In the genomic region with DNA sequence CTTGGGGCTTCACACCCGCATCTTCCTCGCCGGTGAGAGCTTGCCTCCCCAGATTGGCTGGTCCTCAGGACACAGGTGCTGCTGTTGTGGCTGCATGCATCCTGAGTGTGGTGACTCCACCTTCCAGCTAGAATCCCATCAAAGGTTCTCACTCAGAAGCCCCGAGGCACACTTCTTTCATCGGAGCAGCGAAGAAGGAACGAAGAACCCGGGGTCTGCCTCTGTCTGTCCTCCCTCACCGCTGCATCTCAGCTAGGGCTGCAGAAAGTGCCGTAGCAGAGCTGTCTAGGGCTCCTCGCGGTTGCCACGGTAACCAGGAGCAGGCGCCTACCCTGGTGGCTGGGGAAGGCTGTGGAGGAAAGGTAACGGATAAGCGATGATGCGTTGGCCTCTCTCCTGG, we compare ENCODE assay signal across 8 mouse cellular contexts. TPM values are rescaled to one million over a fixed set of nuclear protein-coding genes. Genes with fewer than 3 reads are reported as not detected.
DNase-seq lines count a peak whose midpoint lies in the region; ATAC-seq and TF ChIP-seq lines count a peak whose summit lies in the region.

Gene Mical3 (minus strand): TSS at position 227 of the 400 bp plus-strand sequence.

- ATAC-seq in forebrain, postnatal 0 days, result peak; percentile 84
- ATAC-seq in limb, embryonic 11.5 days (ENCODE audit: insufficient number of reproducible peaks, low FRiP score, low TSS enrichment, low read depth), result peak; percentile 68; the same call in 1 of the 2 replicates
- ATAC-seq in neural tube, embryonic 13.5 days (ENCODE audit: low read depth), result peak; percentile 87
- no peak for ATAC-seq in monocyte, adult 5-6 weeks (replicated peaks; ENCODE audit: insufficient number of reproducible peaks, low FRiP score, low TSS enrichment, poor library complexity, severe bottlenecking)

- no peak for TF ChIP-seq POLR2A in spleen, adult 2 months (IDR thresholded peaks at IDR 0.05; ENCODE audit: low read depth, low read length)

- H3K27ac ChIP-seq in spleen, adult 2 months (ENCODE audit: insufficient read depth, low read length), result no peak within 1 kb of the TSS
- peak within 1 kb of the TSS; percentile 97 for H3K27ac ChIP-seq in forebrain, postnatal 0 days (ENCODE audit: low read depth, low read length)
- H3K27ac ChIP-seq in hindbrain, embryonic 10.5 days, result peak within 1 kb of the TSS; percentile 86
- H3K27ac ChIP-seq in limb, embryonic 11.5 days (replicated peaks; ENCODE audit: low read depth, low read length), result no peak within 1 kb of the TSS
- peak within 1 kb of the TSS; percentile 94 for H3K27ac ChIP-seq in neural tube, embryonic 13.5 days (replicated peaks)

- H3K27me3 ChIP-seq in spleen, adult 2 months (ENCODE audit: control insufficient read depth, insufficient read depth, low read length), result 0 out of 2 replicates have a peak, but pooled peaks cover 7% of the 10 kb centered on the region
- H3K27me3 ChIP-seq in forebrain, postnatal 0 days (ENCODE audit: insufficient read depth, low read length), result no peaks in the 10 kb centered on the region
- peaks cover 37% of the 10 kb centered on the region for H3K27me3 ChIP-seq in hindbrain, embryonic 10.5 days (ENCODE audit: insufficient read depth, poor library complexity, severe bottlenecking)
- H3K27me3 ChIP-seq in limb, embryonic 11.5 days (ENCODE audit: control insufficient read depth, insufficient read depth, low read length), result peaks cover 11% of the 10 kb centered on the region; the same call in 1 of the 2 replicates
- H3K27me3 ChIP-seq in neural tube, embryonic 13.5 days, result no peaks in the 10 kb centered on the region

- DNase-seq in spleen, adult 2 months (ENCODE audit: low read depth in 1 of 2, low spot score in 2 of 2), result no peak
- no peak for DNase-seq in spleen, postnatal 36 days (ENCODE audit: low spot score in 2 of 2)
- peak; percentile 74 for DNase-seq in cerebellum, adult 8-10 months
- DNase-seq in forebrain, postnatal 0 days, result peak; percentile 89
- peak; percentile 63 for DNase-seq in hindbrain, embryonic 10.5 days (ENCODE audit: low spot score)
- peak; percentile 73 for DNase-seq in limb, embryonic 11.5 days (ENCODE audit: low spot score)

- no peaks in the 10 kb centered on the region; the same call in 1 of the 2 replicates for H3K4me1 ChIP-seq in spleen, adult 2 months (ENCODE audit: control insufficient read depth, insufficient read depth, insufficient read length)
- peaks cover 7% of the 10 kb centered on the region; the same call in 1 of the 2 replicates for H3K4me1 ChIP-seq in forebrain, postnatal 0 days (ENCODE audit: insufficient read depth)
- H3K4me1 ChIP-seq in hindbrain, embryonic 10.5 days (replicated peaks), result peaks cover 51% of the 10 kb centered on the region
- no peaks in the 10 kb centered on the region; the same call in 1 of the 2 replicates for H3K4me1 ChIP-seq in limb, embryonic 11.5 days (ENCODE audit: control insufficient read depth, insufficient read depth, low read length)
- peaks cover 36% of the 10 kb centered on the region for H3K4me1 ChIP-seq in neural tube, embryonic 13.5 days (replicated peaks)

- H3K4me2 ChIP-seq in forebrain, postnatal 0 days (ENCODE audit: low read depth), result peak within 1 kb of the TSS; percentile 74
- peak within 1 kb of the TSS; percentile 64 for H3K4me2 ChIP-seq in limb, embryonic 11.5 days (ENCODE audit: low read depth, severe bottlenecking)
- H3K4me2 ChIP-seq in neural tube, embryonic 13.5 days, result peak within 1 kb of the TSS; percentile 65

- no peak for TF ChIP-seq CTCF in spleen, adult 2 months (IDR thresholded peaks at IDR 0.05; ENCODE audit: extremely low read depth, insufficient read depth, insufficient read length, insufficient replicate concordance)
- TF ChIP-seq CTCF in forebrain, postnatal 0 days (IDR thresholded peaks at IDR 0.05; ENCODE audit: low read depth), result peak; percentile 54

- no peaks in the 10 kb centered on the region for H3K36me3 ChIP-seq in spleen, adult 2 months (ENCODE audit: control insufficient read depth, insufficient read depth, low read length)
- H3K36me3 ChIP-seq in forebrain, postnatal 0 days (ENCODE audit: insufficient read depth), result no peaks in the 10 kb centered on the region
- H3K36me3 ChIP-seq in hindbrain, embryonic 10.5 days, result no peaks in the 10 kb centered on the region
- no peaks in the 10 kb centered on the region for H3K36me3 ChIP-seq in limb, embryonic 11.5 days (ENCODE audit: control insufficient read depth, insufficient read depth, low read length)
- H3K36me3 ChIP-seq in neural tube, embryonic 13.5 days, result no peaks in the 10 kb centered on the region

- WGBS in spleen, adult 2 months, result 5% methylated on average over 17 of the region's 17 CpGs
- 2% methylated on average over 17 of the region's 17 CpGs for WGBS in forebrain, postnatal 0 days
- WGBS in hindbrain, embryonic 10.5 days, result under 1% methylated on average over 17 of the region's 17 CpGs
- WGBS in limb, embryonic 11.5 days, result under 1% methylated on average over 17 of the region's 17 CpGs
- WGBS in neural tube, embryonic 13.5 days, result under 1% methylated on average over 17 of the region's 17 CpGs

- peak within 1 kb of the TSS; percentile 95 for H3K9ac ChIP-seq in forebrain, postnatal 0 days
- H3K9ac ChIP-seq in limb, embryonic 11.5 days (ENCODE audit: low read length), result peak within 1 kb of the TSS; percentile 47
- H3K9ac ChIP-seq in neural tube, embryonic 13.5 days, result peak within 1 kb of the TSS; percentile 85

- peak within 1 kb of the TSS; percentile 43; the same call in 1 of the 2 replicates for H3K4me3 ChIP-seq in spleen, adult 2 months (ENCODE audit: extremely low read depth, insufficient read depth, insufficient read length)
- peak within 1 kb of the TSS; percentile 57 for H3K4me3 ChIP-seq in forebrain, postnatal 0 days (ENCODE audit: low read depth, low read length)
- peak within 1 kb of the TSS; percentile 52 for H3K4me3 ChIP-seq in hindbrain, embryonic 10.5 days
- H3K4me3 ChIP-seq in limb, embryonic 11.5 days (ENCODE audit: low read depth, low read length), result peak within 1 kb of the TSS; percentile 28
- H3K4me3 ChIP-seq in neural tube, embryonic 13.5 days, result peak within 1 kb of the TSS; percentile 55

- no peaks in the 10 kb centered on the region for H3K9me3 ChIP-seq in forebrain, postnatal 0 days (ENCODE audit: low read length)
- H3K9me3 ChIP-seq in hindbrain, embryonic 10.5 days, result no peaks in the 10 kb centered on the region
- H3K9me3 ChIP-seq in limb, embryonic 11.5 days (ENCODE audit: control insufficient read depth, low read length), result no peaks in the 10 kb centered on the region
- H3K9me3 ChIP-seq in neural tube, embryonic 13.5 days, result no peaks in the 10 kb centered on the region

RNA-seq across cellular contexts. Expression of gene Mical3, which starts in this region (rescaled TPM):
- polyA plus RNA-seq in spleen, adult 2 months (2012; rRNA removed), result 11.2 and 11.4 TPM in 2 replicates
- total RNA-seq in forebrain, postnatal 0 days (2014; rRNA removed), result 59.3 and 78.7 TPM in 2 replicates
- 9.3 and 17.5 TPM in 2 replicates for polyA plus RNA-seq in forebrain, postnatal 0 days (2015; fragmentation: Nextera tagmentation; extraction: Ambion mirVana)
- polyA plus RNA-seq in hindbrain, embryonic 10.5 days (2016; fragmentation: Nextera tagmentation; extraction: Ambion mirVana), result 10.3 and 11.8 TPM in 2 replicates
- 12.2 and 13.7 TPM in 2 replicates for polyA plus RNA-seq in limb, embryonic 11.5 days (2014; fragmentation: Nextera tagmentation; extraction: Ambion mirVana)
- polyA plus RNA-seq in neural tube, embryonic 13.5 days (2015; fragmentation: Nextera tagmentation; extraction: Ambion mirVana), result 28.1 TPM in 2 replicates
- total RNA-seq in monocyte, adult 5-6 weeks (2017), result 1.3 to 2.9 TPM (median 2.6 TPM) in 3 replicates

Comparison
In these comparisons a context has a peak if more than half of its experiments do, and no peak if none do; other contexts are left out.
1. RNA of gene Mical3 (total RNA-seq): 59.3 to 78.7 TPM in forebrain, postnatal 0 days; 1.3 to 2.9 TPM in monocyte, adult 5-6 weeks; every median in the first group is over 10 times any median in the second.
2. DNase-seq: peak in cerebellum, adult 8-10 months (single experiment), forebrain, postnatal 0 days (single experiment), hindbrain, embryonic 10.5 days (single experiment) and limb, embryonic 11.5 days (single experiment); none in spleen, adult 2 months (0 of 2) and spleen, postnatal 36 days (0 of 2).
3. H3K27ac ChIP-seq: peak in forebrain, postnatal 0 days (single experiment), hindbrain, embryonic 10.5 days (single experiment) and neural tube, embryonic 13.5 days (single experiment); none in spleen, adult 2 months (single experiment) and limb, embryonic 11.5 days (single experiment).
4. Peak in every context shown above with its lines, with median percentiles within 50 percentile points of each other: H3K4me3 ChIP-seq, H3K4me2 ChIP-seq and H3K9ac ChIP-seq.